Mouse (Mus musculus) kidney, postnatal 0 days (tissue): ENCODE results near the gene A630095N17Rik. TPM values are rescaled to one million over a fixed set of nuclear protein-coding genes. Genes with fewer than 3 reads are reported as not detected.
A peak's percentile ranks its signal among the peaks of the same experiment; 100 is the strongest.

Experiments used
- ATAC-seq: fragments of 200-750 bp; cut with Nextera tagmentation; replicated peaks from 2 replicates; pipeline ENCODE4 v1.8.0; 2017; ENCODE audit warnings: low read depth, moderate number of reproducible peaks, moderate TSS enrichment, moderate library complexity; ENCODE audit not compliant: low FRiP score
- DNase-seq: peaks from one replicate; pipeline ENCODE4 v3.0.0-alpha.2; 2016; ENCODE audit warnings: low spot score
- H3K27ac ChIP-seq: fragments of 300-500 bp; sonication (generic); 2 replicates; pipeline ENCODE4 v1.5.1; 2014; ENCODE audit warnings: mild to moderate bottlenecking
- H3K27me3 ChIP-seq: fragments of 300-500 bp; sonication (generic); 2 replicates; pipeline ENCODE4 v1.6.1; 2014; ENCODE audit warnings: low read length, mixed read lengths; ENCODE audit not compliant: insufficient read depth
- H3K36me3 ChIP-seq: fragments of 300-500 bp; sonication (generic); 2 replicates; pipeline ENCODE4 v1.6.1; 2014; ENCODE audit warnings: low read length, mixed read lengths; ENCODE audit not compliant: insufficient read depth
- H3K4me1 ChIP-seq: fragments of 300-500 bp; sonication (generic); replicated peaks from 2 replicates; pipeline ENCODE4 v1.6.1; 2014; ENCODE audit warnings: antibody characterized with exemption, low read length, mixed read lengths; ENCODE audit not compliant: insufficient read depth
- H3K4me2 ChIP-seq: fragments of 300-500 bp; sonication (generic); 2 replicates; pipeline ENCODE4 v1.6.1; 2014; ENCODE audit warnings: mild to moderate bottlenecking, low read length, moderate library complexity, mixed read lengths
- H3K4me3 ChIP-seq: fragments of 300-500 bp; sonication (generic); replicated peaks from 2 replicates; pipeline ENCODE4 v1.5.1; 2014; ENCODE audit warnings: low read depth, low read length
- H3K9ac ChIP-seq: fragments of 300-500 bp; sonication (generic); 2 replicates; pipeline ENCODE4 v1.6.1; 2014; ENCODE audit warnings: low read depth, low read length
- H3K9me3 ChIP-seq: fragments of 300-500 bp; sonication (generic); replicated peaks from 2 replicates; pipeline ENCODE4 v1.6.1; 2016; ENCODE audit warnings: low read length, inconsistent platforms, mixed read lengths
- CTCF ChIP-seq: IDR thresholded peaks from 2 replicates; pipeline ENCODE4 v1.5.1; 2016; ENCODE audit warnings: antibody characterized with exemption, low read depth, mild to moderate bottlenecking, moderate library complexity
- WGBS: fragments of 180-500 bp; shearing (Covaris S2); extraction: QIAGEN DNeasy Blood & Tissue Kit; methylation state at CpG from one replicate; pipeline ENCODE4 v1.1.7; 2014; 5-methylcytosine and 5-hydroxymethylcytosine counted together
- polyA plus RNA-seq: library from polyadenylated mRNA; unstranded; fragments of >200 nt; fragmentation: Nextera tagmentation; extraction: Ambion mirVana; gene quantifications from 2 replicates; pipeline ENCODE4 v1.2.1, GENCODE M21; 2015

Gene A630095N17Rik
- 0.18 TPM in 1 of 2 replicates, not detected in the other for polyA plus RNA-seq

- Histone ChIP-seq H3K27ac (no peak within 1 kb of the TSS), H3K4me3 (no peak within 1 kb of the TSS), H3K4me1 (no peaks in the 10 kb centered on the region; the same call in 1 of the 2 replicates), H3K9ac (no peak within 1 kb of the TSS), H3K9me3 (no peaks in the 10 kb centered on the region), H3K27me3 (no peaks in the 10 kb centered on the region), H3K4me2 (no peak within 1 kb of the TSS), H3K36me3 (no peaks in the 10 kb centered on the region)
- ATAC-seq (no peak), DNase-seq (no peak)
- no peak for TF ChIP-seq CTCF
- WGBS = 70% methylated on average over 5 of the region's 5 CpGs
These were observed at the start of gene A630095N17Rik for GRCm38 (mm10) chr1:75231664-75232152. Gene A630095N17Rik, minus strand, starts transcription at chr1:75232102.

GRCm38 (mm10) chr1:75278228-75278627, 46.3 kb upstream of the A630095N17Rik start, which contains the start of gene Resp18:
Gene Resp18, minus strand, starts transcription at chr1:75278415.
- DNase-seq (no peak), ATAC-seq (no peak)
- H3K4me2 ChIP-seq = no peak within 1 kb of the TSS
- no peak within 1 kb of the TSS for H3K4me3 ChIP-seq
- H3K27me3 ChIP-seq = no peaks in the 10 kb centered on the region; the same call in 1 of the 2 replicates
- WGBS = 3% methylated on average over 13 of the region's 13 CpGs
- no peaks in the 10 kb centered on the region for H3K4me1 ChIP-seq
- H3K27ac ChIP-seq = no peak within 1 kb of the TSS
- H3K9ac ChIP-seq = no peak within 1 kb of the TSS
- TF ChIP-seq CTCF = no peak
- no peaks in the 10 kb centered on the region for H3K9me3 ChIP-seq
- no peaks in the 10 kb centered on the region for H3K36me3 ChIP-seq

- TF ChIP-seq CTCF = no peak
- Histone ChIP-seq H3K9me3 (no peaks in the 10 kb centered on the region), H3K27me3 (no peaks in the 10 kb centered on the region; the same call in 1 of the 2 replicates), H3K4me3 (no peak overlapping the region), H3K4me1 (no peaks in the 10 kb centered on the region), H3K36me3 (no peaks in the 10 kb centered on the region), H3K27ac (no peak overlapping the region), H3K4me2 (no peak overlapping the region), H3K9ac (no peak overlapping the region)
- DNase-seq (peak; percentile 74), ATAC-seq (no peak)
- WGBS = 3% methylated on average over 23 of the region's 23 CpGs
These were observed 45.6 kb upstream of the A630095N17Rik start for GRCm38 (mm10) chr1:75277195-75278188.

- Histone ChIP-seq H3K27ac (no peak within 1 kb of the TSS), H3K9ac (no peak within 1 kb of the TSS), H3K4me2 (no peak within 1 kb of the TSS), H3K4me3 (no peak within 1 kb of the TSS), H3K4me1 (no peaks in the 10 kb centered on the region), H3K27me3 (peaks cover 18% of the 10 kb centered on the region), H3K36me3 (no peaks in the 10 kb centered on the region), H3K9me3 (no peaks in the 10 kb centered on the region)
- TF ChIP-seq CTCF = no peak
- WGBS = 11% methylated on average over 32 of the region's 32 CpGs
- ATAC-seq = no peak
- no peak for DNase-seq
These were observed 32.4 kb upstream of the A630095N17Rik start, which contains the start of gene Ptprn for GRCm38 (mm10) chr1:75264091-75264880. Gene Ptprn, minus strand, starts transcription at chr1:75264502.

- ATAC-seq (0 out of 2 replicates have a peak, but pooled peaks have one; percentile 40), DNase-seq (peak; percentile 85)
- Histone ChIP-seq H3K4me3 (no peak overlapping the region), H3K9ac (no peak overlapping the region), H3K27ac (no peak overlapping the region), H3K27me3 (peaks cover 18% of the 10 kb centered on the region), H3K4me1 (no peaks in the 10 kb centered on the region), H3K4me2 (no peak overlapping the region), H3K36me3 (no peaks in the 10 kb centered on the region), H3K9me3 (no peaks in the 10 kb centered on the region)
- WGBS = 1% methylated on average over 40 of the region's 40 CpGs
- TF ChIP-seq CTCF = no peak
These were observed 31.4 kb upstream of the A630095N17Rik start for GRCm38 (mm10) chr1:75262969-75263951.
